Mouse (Mus musculus) liver, adult 2 months (tissue): ENCODE measurements around the gene Gdpgp1. TPM values are rescaled to one million over a fixed set of nuclear protein-coding genes. Genes with fewer than 3 reads are reported as not detected.

Source experiments
- DNase-seq: peaks from one replicate; pipeline ENCODE4 v3.0.0-alpha.2; 2011; ENCODE audit warnings: low read depth, low spot score; ENCODE audit errors: extremely low read depth
- H3K27ac ChIP-seq: fragments of 200-500 bp; replicated peaks from 2 replicates; pipeline ENCODE4 v1.5.1; 2012; ENCODE audit warnings: low read depth, mild to moderate bottlenecking, control low read depth, inconsistent platforms, low read length; ENCODE audit not compliant: insufficient read depth
- H3K27me3 ChIP-seq: fragments of 200-500 bp; 2 replicates; pipeline ENCODE4 v1.6.1; 2012; ENCODE audit warnings: mild to moderate bottlenecking, moderate library complexity, low read length, inconsistent platforms; ENCODE audit not compliant: control insufficient read depth, insufficient read depth
- H3K36me3 ChIP-seq: fragments of 200-500 bp; 2 replicates; pipeline ENCODE4 v1.6.1; 2012; ENCODE audit warnings: low read length, inconsistent platforms; ENCODE audit not compliant: control insufficient read depth, insufficient read depth
- H3K4me1 ChIP-seq: fragments of 200-500 bp; 2 replicates; pipeline ENCODE4 v1.6.1; 2011; ENCODE audit warnings: low read length; ENCODE audit not compliant: control insufficient read depth, insufficient read depth
- H3K4me3 ChIP-seq: fragments of 200-500 bp; 2 replicates; pipeline ENCODE4 v1.5.1; 2011; ENCODE audit warnings: low read depth, mild to moderate bottlenecking, control low read depth, low read length, moderate library complexity; ENCODE audit not compliant: insufficient read depth
- H3K79me2 ChIP-seq: fragments of 200-500 bp; 2 replicates; pipeline ENCODE4 v1.6.1; 2012; ENCODE audit warnings: inconsistent platforms, mild to moderate bottlenecking, low read length, moderate library complexity; ENCODE audit not compliant: control insufficient read depth, insufficient read depth
- H3K9ac ChIP-seq: fragments of 200-500 bp; 2 replicates; pipeline ENCODE4 v1.6.1; 2012; ENCODE audit warnings: low read depth, mild to moderate bottlenecking, control low read depth, inconsistent platforms, low read length
- CTCF ChIP-seq: fragments of 200-500 bp; IDR thresholded peaks from 2 replicates; pipeline ENCODE4 v1.5.1; 2011; ENCODE audit warnings: low read depth, low read length, control low read depth
- POLR2A ChIP-seq: fragments of 200-500 bp; IDR thresholded peaks from 2 replicates; pipeline ENCODE4 v1.6.1; 2011; ENCODE audit warnings: low read length, control low read depth; ENCODE audit not compliant: insufficient read depth; ENCODE audit errors: extremely low read depth
- WGBS: fragments of 180-500 bp; shearing (Covaris S2); methylation state at CpG from one replicate; pipeline ENCODE4 v1.1.7; 2018; 5-methylcytosine and 5-hydroxymethylcytosine counted together
- polyA plus RNA-seq: library from polyadenylated mRNA; depleted of rRNA; stranded (reverse); fragments of >200 nt; gene quantifications from 2 replicates; pipeline ENCODE4 v1.2.3, GENCODE M21; 2012
- total RNA-seq: library from RNA; depleted of rRNA; stranded (reverse); fragments of >200 nt; gene quantifications from 2 replicates; pipeline ENCODE4 v1.2.3, GENCODE M21; 2014

Gdpgp1 gene
- total and polyA plus RNA-seq, 2 experiments: 1.2 to 2.1 TPM

DNA sequence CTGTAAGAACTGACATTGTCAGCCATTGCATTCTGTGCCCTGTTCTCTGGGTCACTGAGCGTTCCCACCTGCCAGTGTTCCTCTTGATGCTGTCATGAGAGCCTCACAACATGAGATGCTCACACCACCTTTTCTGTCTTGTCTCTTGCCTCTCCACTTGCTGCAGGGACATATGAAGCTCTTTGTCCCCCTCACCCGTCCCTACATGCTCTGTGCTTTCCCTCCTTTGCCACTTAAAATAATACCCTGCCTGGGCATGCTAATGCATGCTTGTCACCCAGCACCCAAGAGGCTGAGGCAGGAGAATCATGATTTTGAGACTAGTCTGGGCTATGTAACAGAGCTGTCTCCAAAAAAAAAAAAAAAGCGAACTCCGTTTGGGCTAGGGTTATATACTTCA is 21.7 kb upstream of the Gdpgp1 start:
- Histone ChIP-seq H3K27ac (no peak overlapping the region), H3K4me3 (no peak overlapping the region), H3K79me2 (peaks cover 5% of the 10 kb centered on the region; the same call in 1 of the 2 replicates), H3K9ac (no peak overlapping the region), H3K4me1 (peaks cover 8% of the 10 kb centered on the region; the same call in 1 of the 2 replicates), H3K27me3 (no peaks in the 10 kb centered on the region), H3K36me3 (no peaks in the 10 kb centered on the region; the same call in 1 of the 2 replicates)
- TF ChIP-seq POLR2A (no peak), CTCF (no peak)
- 94% methylated on average over 4 of the region's 4 CpGs for WGBS
- DNase-seq: no peak

DNA sequence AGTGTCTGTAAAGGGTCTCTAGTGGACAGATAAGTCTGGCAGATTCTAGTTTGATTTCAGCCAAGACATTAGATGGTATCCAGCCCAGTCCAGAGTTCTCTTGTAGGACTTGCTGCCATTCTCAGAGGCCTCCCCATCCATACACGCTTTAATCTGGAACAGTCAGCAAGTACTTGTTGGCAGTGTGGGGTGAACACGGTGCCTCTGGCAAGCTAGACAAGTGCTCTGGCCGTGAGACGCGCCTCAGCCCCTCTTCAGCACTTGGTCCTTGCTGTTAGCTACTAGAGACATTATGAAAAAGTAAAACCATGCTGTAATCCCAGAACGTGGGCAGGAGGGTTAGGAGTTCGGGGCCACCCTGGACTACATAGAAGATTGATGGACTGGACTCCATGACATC is 19.1 kb upstream of the Gdpgp1 start:
- no peak overlapping the region for H3K27ac ChIP-seq

GRCm38 (mm10) chr7:80214459-80214858 is 18.2 kb upstream of the Gdpgp1 start:
- Histone ChIP-seq H3K27ac (no peak overlapping the region), H3K4me3 (no peak overlapping the region), H3K79me2 (peaks cover 3% of the 10 kb centered on the region; the same call in 1 of the 2 replicates), H3K4me1 (peaks cover 2% of the 10 kb centered on the region; the same call in 1 of the 2 replicates), H3K36me3 (peaks cover 4% of the 10 kb centered on the region; the same call in 1 of the 2 replicates), H3K9ac (no peak overlapping the region), H3K27me3 (no peaks in the 10 kb centered on the region)
- WGBS: 91% methylated on average over 8 of the region's 8 CpGs
- no peak for DNase-seq
- TF ChIP-seq CTCF: no peak
- TF ChIP-seq POLR2A: no peak

More for the DNA sequence above, 19.1 kb upstream of the Gdpgp1 start:
- TF ChIP-seq CTCF (no peak), POLR2A (no peak)
- no peak overlapping the region for H3K9ac ChIP-seq
- no peak overlapping the region for H3K4me3 ChIP-seq
- 93% methylated on average over 7 of the region's 7 CpGs for WGBS
- H3K79me2 ChIP-seq: peaks cover 3% of the 10 kb centered on the region; the same call in 1 of the 2 replicates
- peaks cover 2% of the 10 kb centered on the region; the same call in 1 of the 2 replicates for H3K4me1 ChIP-seq
- H3K36me3 ChIP-seq: peaks cover 1% of the 10 kb centered on the region; the same call in 1 of the 2 replicates
- H3K27me3 ChIP-seq: no peaks in the 10 kb centered on the region
- no peak for DNase-seq

GRCm38 (mm10) chr7:80215398-80215797 is 17.3 kb upstream of the Gdpgp1 start:
- H3K4me3 ChIP-seq: no peak overlapping the region
- H3K27ac ChIP-seq: no peak overlapping the region
- no peaks in the 10 kb centered on the region for H3K27me3 ChIP-seq
- peak; percentile 45 for DNase-seq
- 43% methylated on average over 4 of the region's 4 CpGs for WGBS
- peaks cover 3% of the 10 kb centered on the region; the same call in 1 of the 2 replicates for H3K79me2 ChIP-seq
- H3K9ac ChIP-seq: no peak overlapping the region
- peaks cover 5% of the 10 kb centered on the region; the same call in 1 of the 2 replicates for H3K36me3 ChIP-seq
- H3K4me1 ChIP-seq: no peaks in the 10 kb centered on the region
- no peak for TF ChIP-seq POLR2A
- peak; percentile 94 for TF ChIP-seq CTCF

- H3K4me3 ChIP-seq: no peak overlapping the region
- no peaks in the 10 kb centered on the region for H3K27me3 ChIP-seq
- 53% methylated on average over 8 of the region's 8 CpGs for WGBS
- H3K36me3 ChIP-seq: peaks cover 14% of the 10 kb centered on the region; the same call in 1 of the 2 replicates
- no peaks in the 10 kb centered on the region for H3K79me2 ChIP-seq
- H3K27ac ChIP-seq: no peak overlapping the region
- peak; percentile 40 for DNase-seq
- no peaks in the 10 kb centered on the region for H3K4me1 ChIP-seq
- no peak overlapping the region for H3K9ac ChIP-seq
- peak; percentile 21; the same call in 1 of the 2 replicates for TF ChIP-seq CTCF
- no peak for TF ChIP-seq POLR2A
These were observed 16.1 kb upstream of the Gdpgp1 start for GRCm38 (mm10) chr7:80216566-80216965.

DNA sequence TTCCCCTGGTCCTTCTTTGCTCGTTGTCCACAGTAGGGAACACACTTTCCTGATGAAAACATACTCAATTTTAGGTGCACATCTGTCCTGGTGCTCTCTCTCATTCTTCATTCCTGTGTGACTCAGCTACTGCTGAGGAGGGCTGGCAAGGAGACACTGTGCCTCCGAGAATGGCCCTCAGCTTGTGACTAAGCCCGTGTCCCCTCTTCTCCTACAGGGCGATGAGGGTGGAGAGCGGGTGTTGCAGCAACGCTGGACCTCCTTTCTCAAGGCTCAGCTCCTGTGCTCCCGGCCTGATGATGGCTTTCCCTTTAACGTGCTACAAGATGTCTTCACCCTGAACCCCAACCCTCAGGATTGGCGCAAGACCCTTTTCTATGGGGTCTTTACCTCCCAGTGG is 14.0 kb upstream of the Gdpgp1 start:
- Histone ChIP-seq H3K36me3 (peaks cover 17% of the 10 kb centered on the region; the same call in 1 of the 2 replicates), H3K27me3 (no peaks in the 10 kb centered on the region), H3K4me1 (no peaks in the 10 kb centered on the region), H3K9ac (no peak overlapping the region), H3K4me3 (no peak overlapping the region), H3K27ac (no peak overlapping the region), H3K79me2 (no peaks in the 10 kb centered on the region)
- 94% methylated on average over 9 of the region's 9 CpGs for WGBS
- TF ChIP-seq POLR2A (no peak), CTCF (no peak)
- DNase-seq: no peak
